Mouse (Mus musculus) embryonic fibroblast, embryonic 13.5 days (primary cell): ENCODE measurements around the gene Dst.

Experiments
- CTCF ChIP-seq: IDR thresholded peaks from 2 replicates; pipeline ENCODE4 v1.5.1; 2011; ENCODE audit warnings: mild to moderate bottlenecking, control low read depth, low read length, moderate library complexity, borderline replicate concordance; ENCODE audit not compliant: insufficient read depth
- POLR2A ChIP-seq: IDR thresholded peaks from 2 replicates; pipeline ENCODE4 v1.6.1; 2011; ENCODE audit warnings: low read depth, mild to moderate bottlenecking, control low read depth, low read length, moderate library complexity

DNA sequence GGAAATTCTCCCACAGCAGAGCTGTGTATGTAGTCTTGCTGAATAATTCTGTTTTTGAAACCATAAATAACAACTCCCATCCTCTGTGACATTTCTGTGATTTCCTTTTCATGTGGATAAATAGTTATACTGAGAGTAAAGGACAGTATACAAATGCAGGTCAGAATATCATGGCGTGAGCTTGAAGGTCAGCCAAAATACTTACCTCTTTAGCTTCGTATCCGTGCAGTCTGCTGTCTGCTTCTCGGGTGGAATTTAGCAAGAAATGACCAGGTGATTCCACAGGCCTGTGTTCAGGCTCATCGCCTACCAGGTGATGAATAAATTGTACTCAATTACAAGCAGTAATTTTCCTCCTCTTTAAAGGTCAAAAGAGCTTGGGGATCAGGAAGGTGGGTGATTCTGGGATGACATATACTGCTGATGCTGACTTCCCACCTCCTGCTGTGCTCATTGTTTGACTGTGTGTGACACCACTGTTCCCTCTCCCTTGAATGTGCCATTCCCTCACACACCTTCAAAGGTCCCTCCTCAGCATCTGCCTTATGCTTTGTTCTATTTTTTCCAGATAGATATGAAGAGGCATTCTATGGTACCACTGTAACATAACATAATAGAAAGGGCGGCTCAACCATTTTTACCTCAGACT lies 163.1 kb downstream of the Dst start:
- no peak for TF ChIP-seq POLR2A
- no peak for TF ChIP-seq CTCF
